Mouse (Mus musculus): ENCODE measurements around the gene Npas2.

DNA sequence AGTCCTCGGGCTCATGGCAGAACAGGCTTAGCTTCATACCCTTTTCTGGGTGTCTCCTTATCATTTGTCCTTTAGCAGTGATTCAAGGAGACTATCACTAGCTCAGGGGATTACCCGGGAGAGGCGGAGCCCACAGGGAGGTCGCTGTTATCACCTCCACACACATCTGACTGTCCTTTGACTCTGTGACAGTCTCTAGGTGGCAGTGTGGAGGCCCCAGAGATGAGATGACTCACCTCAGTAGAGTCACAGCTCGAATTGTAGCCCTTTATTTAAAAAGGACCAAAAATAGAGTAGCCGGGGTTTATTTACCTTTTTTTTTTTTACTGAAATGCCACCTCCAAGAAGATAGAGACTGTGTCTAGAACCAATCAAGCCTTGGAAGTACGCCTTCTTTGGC lies 13.4 kb downstream of the Npas2 start:
- TF ChIP-seq CTCF (IDR thresholded peaks at IDR 0.05 in 2 of 3, conservative IDR thresholded peaks at IDR 0.05 in 1 of 3; ENCODE audit: control insufficient read depth in 1 of 3, insufficient read depth in 1 of 3, low read depth in 2 of 3, low read length in 3 of 3, poor library complexity in 1 of 3, severe bottlenecking in 1 of 3) (no peak; a peak in 1 of 6 replicates), TBP (IDR thresholded peaks at IDR 0.05; ENCODE audit: low read depth, low read length) (no peak), E2F4 (IDR thresholded peaks at IDR 0.05; ENCODE audit: borderline replicate concordance, low read depth, low read length) (no peak), ETS1 (IDR thresholded peaks at IDR 0.05; ENCODE audit: low read depth, low read length) (no peak), MYB (IDR thresholded peaks at IDR 0.05; ENCODE audit: low read depth, low read length) (no peak), UBTF (IDR thresholded peaks at IDR 0.05; ENCODE audit: borderline replicate concordance, insufficient read depth, low read depth, low read length) (no peak), NRF1 (IDR thresholded peaks at IDR 0.05; ENCODE audit: insufficient read depth, low read depth, low read length, poor library complexity, severe bottlenecking) (no peak), POLR2A (IDR thresholded peaks at IDR 0.05; ENCODE audit: control insufficient read depth in 1 of 2, insufficient read depth in 1 of 2, low read depth in 1 of 2, low read length in 2 of 2, poor library complexity in 1 of 2) (no peak), ZMIZ1 (IDR thresholded peaks at IDR 0.05; ENCODE audit: low read depth, low read length) (no peak), ZNF384 (IDR thresholded peaks at IDR 0.05; ENCODE audit: low read depth, low read length) (no peak), MEF2A (IDR thresholded peaks at IDR 0.05; ENCODE audit: extremely low read depth, insufficient replicate concordance, low read depth, low read length, poor library complexity, severe bottlenecking) (no peak), GATA1 (IDR thresholded peaks at IDR 0.05; ENCODE audit: low read depth, low read length) (no peak), JUND (IDR thresholded peaks at IDR 0.05; ENCODE audit: low read depth, low read length) (no peak), RAD21 (IDR thresholded peaks at IDR 0.05; ENCODE audit: low read depth, low read length) (no peak)

Measured in MEL (cell line).